Comparison of ENCODE assay signal across 8 mouse cellular contexts in the genomic region with DNA sequence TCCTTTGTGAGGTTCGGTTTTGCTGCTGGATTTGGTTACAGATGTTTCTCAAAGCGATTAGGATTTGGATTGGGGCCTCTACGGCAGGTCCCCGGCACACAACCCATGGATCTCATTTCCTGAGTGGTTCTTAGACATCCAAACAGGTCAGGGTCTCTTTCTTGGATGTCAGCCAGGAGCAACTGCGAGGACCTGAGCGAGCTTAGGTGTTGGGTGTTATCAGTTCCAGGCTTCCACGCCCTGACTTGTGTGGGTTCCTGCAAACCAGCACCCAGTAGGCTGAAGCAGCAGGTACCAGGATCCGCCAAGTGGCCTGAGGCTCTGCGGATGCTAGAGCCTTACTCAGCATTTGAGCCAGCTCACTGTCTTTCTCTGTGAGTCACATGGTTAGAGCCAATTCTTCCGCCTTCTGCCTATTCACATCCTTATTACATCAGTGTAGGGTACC.
A peak's percentile ranks its signal among the peaks of the same experiment; 100 is the strongest.
DNase-seq lines count a peak whose midpoint lies in the region; ATAC-seq and TF ChIP-seq lines count a peak whose summit lies in the region.

No protein-coding gene starts in this region.

- 12% methylated on average over 10 of the region's 10 CpGs for WGBS in heart, embryonic 14.5 days
- WGBS in midbrain, embryonic 13.5 days = 31% methylated on average over 10 of the region's 10 CpGs

- peak overlapping the region; percentile 60 for H3K4me3 ChIP-seq in E14TG2a.4 (replicated peaks; ENCODE audit: low read length)
- peak overlapping the region; percentile 48 to 51 for H3K4me3 ChIP-seq in heart, embryonic 14.5 days (ENCODE audit: control insufficient read depth in 1 of 2, insufficient read depth in 1 of 2, low read depth in 1 of 2, low read length in 2 of 2)
- H3K4me3 ChIP-seq in midbrain, embryonic 13.5 days (replicated peaks) = peak overlapping the region; percentile 36

- peak overlapping the region; percentile 77 for H3K9ac ChIP-seq in heart, embryonic 14.5 days (ENCODE audit: low read length)
- H3K9ac ChIP-seq in midbrain, embryonic 13.5 days (replicated peaks) = 0 out of 2 replicates have a peak overlapping the region, but pooled peaks have one; percentile 12

- peak overlapping the region; percentile 84 for H3K4me2 ChIP-seq in heart, embryonic 14.5 days (ENCODE audit: low read length)
- H3K4me2 ChIP-seq in midbrain, embryonic 13.5 days (replicated peaks) = peak overlapping the region; percentile 60

- peaks cover 7% of the 10 kb centered on the region; the same call in 1 of the 2 replicates for H3K27me3 ChIP-seq in E14TG2a.4 (ENCODE audit: insufficient read depth, low read length)
- H3K27me3 ChIP-seq in heart, embryonic 14.5 days (ENCODE audit: control insufficient read depth, insufficient read depth, low read length) = no peaks in the 10 kb centered on the region
- peaks cover 12% of the 10 kb centered on the region; the same call in 1 of the 2 replicates for H3K27me3 ChIP-seq in midbrain, embryonic 13.5 days

- ATAC-seq in heart, embryonic 14.5 days (ENCODE audit: insufficient number of reproducible peaks, insufficient read depth, low FRiP score, low read depth) = no peak
- ATAC-seq in midbrain, embryonic 13.5 days = peak; percentile 5; the same call in 1 of the 2 replicates

- no peaks in the 10 kb centered on the region for H3K36me3 ChIP-seq in E14TG2a.4 (ENCODE audit: insufficient read depth, low read length)
- no peaks in the 10 kb centered on the region for H3K36me3 ChIP-seq in heart, embryonic 14.5 days (ENCODE audit: control insufficient read depth, insufficient read depth, low read length)
- H3K36me3 ChIP-seq in midbrain, embryonic 13.5 days = no peaks in the 10 kb centered on the region

- no peak for TF ChIP-seq CTCF in E14TG2a.4 (conservative IDR thresholded peaks at IDR 0.05; ENCODE audit: low read length)

- no peak overlapping the region for H3K27ac ChIP-seq in heart, embryonic 14.5 days (replicated peaks in 1 of 2; ENCODE audit: control insufficient read depth in 1 of 2, insufficient read depth in 1 of 2, low read depth in 2 of 2, low read length in 2 of 2)
- no peak overlapping the region for H3K27ac ChIP-seq in midbrain, embryonic 13.5 days

- peaks cover 22% of the 10 kb centered on the region for H3K4me1 ChIP-seq in E14TG2a.4 (replicated peaks; ENCODE audit: low read depth, low read length)
- H3K4me1 ChIP-seq in heart, embryonic 14.5 days (ENCODE audit: control insufficient read depth in 2 of 2, insufficient read depth in 2 of 2, low read length in 2 of 2) = no peaks in the 10 kb centered on the region; a peak in 1 of 4 replicates
- peaks cover 7% of the 10 kb centered on the region; the same call in 1 of the 2 replicates for H3K4me1 ChIP-seq in midbrain, embryonic 13.5 days (replicated peaks)

- H3K9me3 ChIP-seq in E14TG2a.4 (ENCODE audit: low read length) = no peaks in the 10 kb centered on the region
- no peaks in the 10 kb centered on the region for H3K9me3 ChIP-seq in heart, embryonic 14.5 days (ENCODE audit: control insufficient read depth, low read length)
- no peaks in the 10 kb centered on the region for H3K9me3 ChIP-seq in midbrain, embryonic 13.5 days

- DNase-seq in 3134 (ENCODE audit: extremely low read depth, insufficient read length, low spot score) = peak; percentile 40
- DNase-seq in cerebellum, postnatal 25 days = peak; percentile 12
- DNase-seq in kidney, postnatal 4 days = peak; percentile 16 to 47
- DNase-seq in testis, postnatal 10 days (ENCODE audit: low spot score) = peak; percentile 48
- no peak for DNase-seq in layer of hippocampus, postnatal 25 days (ENCODE audit: extremely low spot score in 1 of 2, low spot score in 1 of 2)

Comparison
In these comparisons a context has a peak if more than half of its experiments do, and no peak if none do; other contexts are left out.
1. DNase-seq: peak in 3134 (single experiment), cerebellum, postnatal 25 days (2 of 2), kidney, postnatal 4 days (2 of 2) and testis, postnatal 10 days (single experiment); none in layer of hippocampus, postnatal 25 days (0 of 2).
2. Peak in every context shown above with its lines, with median percentiles within 50 percentile points of each other: H3K4me3 ChIP-seq.